Mouse (Mus musculus): ENCODE results near the gene Jph4.

- TF ChIP-seq POLR2A (IDR thresholded peaks at IDR 0.05; ENCODE audit: low read depth, low read length) (no peak), CTCF (conservative IDR thresholded peaks at IDR 0.05; ENCODE audit: insufficient read depth, insufficient read length, low read depth, low read length) (no peak)
Observed at GRCm38 (mm10) chr14:55093927-55094326, 22.8 kb downstream of the Jph4 start.
